Mouse (Mus musculus) heart, embryonic 15.5 days (tissue): ENCODE data around the gene E130309D02Rik. TPM values are rescaled to one million over a fixed set of nuclear protein-coding genes. Genes with fewer than 3 reads are reported as not detected.

Source experiments
- ATAC-seq: fragments of 200-750 bp; cut with Nextera tagmentation; replicated peaks from 2 replicates; pipeline ENCODE4 v1.8.0; 2017; ENCODE audit warnings: low read depth, moderate TSS enrichment; ENCODE audit not compliant: insufficient number of reproducible peaks, insufficient read depth, low FRiP score
- H3K27ac ChIP-seq: fragments of 300-500 bp; sonication (generic); 2 replicates; pipeline ENCODE4 v1.5.1; 2015; ENCODE audit warnings: mild to moderate bottlenecking, inconsistent platforms
- H3K27me3 ChIP-seq: fragments of 300-500 bp; sonication (generic); 2 replicates; pipeline ENCODE4 v1.6.1; 2015; ENCODE audit warnings: inconsistent platforms
- H3K36me3 ChIP-seq: fragments of 300-500 bp; sonication (generic); 2 replicates; pipeline ENCODE4 v1.6.1; 2015; ENCODE audit warnings: mild to moderate bottlenecking, inconsistent platforms
- H3K4me1 ChIP-seq: fragments of 300-500 bp; sonication (generic); replicated peaks from 2 replicates; pipeline ENCODE4 v1.6.1; 2015; ENCODE audit warnings: inconsistent platforms
- H3K4me2 ChIP-seq: fragments of 300-500 bp; sonication (generic); 2 replicates; pipeline ENCODE4 v1.6.1; 2015; ENCODE audit warnings: inconsistent platforms, mild to moderate bottlenecking, moderate library complexity
- H3K4me3 ChIP-seq: fragments of 300-500 bp; sonication (generic); 2 replicates; pipeline ENCODE4 v1.5.1; 2015; ENCODE audit warnings: mild to moderate bottlenecking, inconsistent platforms
- H3K9ac ChIP-seq: fragments of 300-500 bp; sonication (generic); 2 replicates; pipeline ENCODE4 v1.6.1; 2015; ENCODE audit warnings: mild to moderate bottlenecking, inconsistent platforms
- H3K9me3 ChIP-seq: fragments of 300-500 bp; sonication (generic); replicated peaks from 2 replicates; pipeline ENCODE4 v1.6.1; 2016; ENCODE audit warnings: inconsistent platforms
- WGBS: fragments of 180-500 bp; shearing (Covaris S2); methylation state at CpG from one replicate; pipeline ENCODE4 v1.1.7; 2015; ENCODE audit warnings: mixed read lengths; 5-methylcytosine and 5-hydroxymethylcytosine counted together
- polyA plus RNA-seq: library from polyadenylated mRNA; unstranded; fragments of >200 nt; fragmentation: Nextera tagmentation; extraction: Ambion mirVana; gene quantifications from 2 replicates; pipeline ENCODE4 v1.2.1, GENCODE M21; 2015

The E130309D02Rik gene
- polyA plus RNA-seq, 1 experiment from 2014 or later, result 18.7 TPM

DNA sequence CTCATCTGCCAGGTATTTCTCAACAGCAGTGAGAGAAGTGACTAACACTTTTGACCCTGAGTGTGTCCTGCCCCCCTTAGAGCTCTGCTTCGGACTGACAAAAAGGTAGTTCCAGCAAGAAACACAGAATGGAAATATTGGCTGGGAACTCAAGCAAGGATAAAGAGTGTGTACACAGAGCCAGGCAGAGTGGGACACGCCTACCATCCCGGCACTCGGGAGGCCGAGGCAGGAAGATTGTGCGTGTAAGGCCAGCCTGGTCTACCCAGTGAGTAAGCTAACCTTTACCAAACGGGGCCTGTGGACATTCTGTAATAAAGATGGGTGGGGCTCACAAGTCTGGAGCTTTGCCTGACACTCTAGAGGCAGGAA, 19.9 kb upstream of the E130309D02Rik start:
- ATAC-seq, result no peak
- 75% methylated on average over 7 of the region's 7 CpGs for WGBS
- Histone ChIP-seq H3K4me1 (peaks cover 2% of the 10 kb centered on the region), H3K36me3 (no peaks in the 10 kb centered on the region), H3K9ac (no peak overlapping the region), H3K9me3 (no peaks in the 10 kb centered on the region), H3K4me3 (no peak overlapping the region), H3K27ac (no peak overlapping the region), H3K4me2 (no peak overlapping the region), H3K27me3 (peaks cover 6% of the 10 kb centered on the region)

DNA sequence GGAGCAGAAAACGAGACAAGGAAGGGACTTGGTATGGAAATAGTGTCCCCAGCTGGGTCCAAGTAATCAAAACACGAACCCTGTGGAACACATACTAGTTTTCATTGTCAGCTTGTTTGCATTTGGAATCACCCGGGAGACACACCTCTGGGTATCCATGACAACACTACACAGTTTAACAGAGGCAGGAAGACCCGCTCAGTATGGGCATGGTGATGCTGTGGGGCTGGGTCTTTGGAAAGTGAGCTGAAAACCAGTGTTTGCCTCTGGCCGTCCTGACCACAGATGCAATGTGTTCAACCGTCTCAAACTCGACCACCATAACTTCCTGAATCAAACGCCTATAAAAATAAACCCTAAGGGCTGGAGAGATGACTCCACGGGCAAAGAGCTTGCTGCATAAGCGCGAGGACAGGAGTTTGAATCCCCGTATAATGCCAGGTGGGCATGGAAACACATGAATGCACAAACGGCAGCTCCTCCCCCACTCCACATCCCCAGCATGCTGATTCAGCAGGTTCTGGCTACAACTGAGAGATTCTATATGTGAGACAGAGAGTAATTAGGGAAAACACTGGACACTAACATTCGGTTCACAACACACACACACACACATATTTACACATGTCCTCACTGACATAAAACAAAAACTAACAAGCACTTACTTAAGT, 19.4 kb upstream of the E130309D02Rik start:
- H3K9me3 ChIP-seq, result no peaks in the 10 kb centered on the region
- H3K27me3 ChIP-seq, result peaks cover 6% of the 10 kb centered on the region
- no peak overlapping the region for H3K27ac ChIP-seq
- no peak overlapping the region for H3K4me3 ChIP-seq
- WGBS, result 61% methylated on average over 14 of the region's 14 CpGs
- peaks cover 8% of the 10 kb centered on the region for H3K4me1 ChIP-seq
- no peaks in the 10 kb centered on the region for H3K36me3 ChIP-seq
- no peak for ATAC-seq
- H3K9ac ChIP-seq, result no peak overlapping the region
- peak overlapping the region; percentile 32; the same call in 1 of the 2 replicates for H3K4me2 ChIP-seq

DNA sequence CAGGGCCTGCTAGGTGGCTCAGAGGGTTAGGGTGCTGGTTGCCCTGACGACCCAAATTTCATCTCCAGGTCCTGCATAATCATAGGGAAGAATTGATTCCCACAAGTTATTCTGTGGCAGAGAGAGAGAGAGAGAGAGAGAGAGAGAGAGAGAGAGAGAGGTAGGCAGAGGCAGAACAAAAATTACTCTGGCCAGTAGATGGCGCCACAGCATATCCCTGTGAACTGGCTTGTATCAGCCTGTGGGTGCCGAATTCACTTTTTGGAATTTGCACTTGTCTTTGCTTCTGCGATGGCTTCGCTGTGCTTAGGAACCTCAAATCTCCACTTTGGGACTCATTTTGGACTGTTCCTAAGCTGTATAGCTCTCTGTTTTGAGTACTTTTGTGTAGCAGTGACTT, 18.7 kb upstream of the E130309D02Rik start:
- no peak for ATAC-seq
- 8% methylated on average over 5 of the region's 5 CpGs for WGBS
- Histone ChIP-seq H3K4me2 (peak overlapping the region; percentile 32; the same call in 1 of the 2 replicates), H3K9me3 (no peaks in the 10 kb centered on the region), H3K36me3 (no peaks in the 10 kb centered on the region), H3K4me3 (0 out of 2 replicates have a peak overlapping the region, but pooled peaks have one; percentile 8), H3K4me1 (peaks cover 8% of the 10 kb centered on the region), H3K27ac (no peak overlapping the region), H3K9ac (no peak overlapping the region), H3K27me3 (peaks cover 6% of the 10 kb centered on the region)

DNA sequence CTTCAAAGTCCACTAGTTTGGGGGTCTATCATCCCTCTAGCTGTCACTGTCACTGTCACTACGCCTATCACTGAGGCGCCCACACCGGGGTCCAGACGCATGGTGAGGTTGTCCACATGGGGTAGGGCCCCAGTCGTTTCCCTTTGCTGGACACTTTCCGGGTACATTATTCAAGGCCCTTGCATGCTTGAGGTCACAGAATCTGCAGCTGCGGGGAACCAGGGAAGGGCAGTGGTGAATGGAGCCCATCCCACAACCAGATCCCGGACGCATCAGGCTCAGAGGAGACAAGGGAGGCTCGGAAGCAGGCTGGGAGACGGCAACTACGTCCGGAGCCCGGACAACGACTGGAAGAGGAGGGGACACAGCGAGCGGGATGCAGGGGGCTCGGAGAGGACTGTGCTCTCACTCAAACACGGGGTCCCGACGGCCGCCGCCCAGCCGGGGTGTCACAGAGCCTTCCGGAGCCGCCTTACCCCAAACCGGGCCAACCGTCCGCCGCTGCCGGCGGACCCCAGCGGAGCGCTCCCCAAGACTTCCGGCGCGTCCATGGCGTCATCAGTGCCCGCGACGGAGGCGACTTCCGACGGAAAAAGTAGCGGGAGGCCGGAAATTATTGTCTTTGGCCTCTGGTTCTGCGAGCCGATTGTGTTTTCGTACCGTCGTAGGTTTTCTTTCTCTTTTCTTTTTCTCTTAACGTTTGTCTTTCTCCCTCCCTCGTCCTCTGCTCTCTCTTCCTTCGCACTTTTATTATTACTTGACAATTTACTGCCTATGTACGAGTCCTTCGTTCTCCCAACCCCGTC, 13.7 kb upstream of the E130309D02Rik start, which contains the start of gene Zdhhc4:
Gene Zdhhc4, minus strand, starts transcription at position 567 of the 806 bp plus-strand sequence.
- H3K9ac ChIP-seq, result peak within 1 kb of the TSS; percentile 78
- H3K4me1 ChIP-seq, result peaks cover 21% of the 10 kb centered on the region
- H3K4me2 ChIP-seq, result peak within 1 kb of the TSS; percentile 85
- peaks cover 24% of the 10 kb centered on the region for H3K36me3 ChIP-seq
- no peaks in the 10 kb centered on the region for H3K27me3 ChIP-seq
- WGBS, result under 1% methylated on average over 57 of the region's 57 CpGs
- peak within 1 kb of the TSS; percentile 67 for H3K27ac ChIP-seq
- peak; percentile 68; the same call in 1 of the 2 replicates for ATAC-seq
- H3K9me3 ChIP-seq, result no peaks in the 10 kb centered on the region
- peak within 1 kb of the TSS; percentile 85 for H3K4me3 ChIP-seq

DNA sequence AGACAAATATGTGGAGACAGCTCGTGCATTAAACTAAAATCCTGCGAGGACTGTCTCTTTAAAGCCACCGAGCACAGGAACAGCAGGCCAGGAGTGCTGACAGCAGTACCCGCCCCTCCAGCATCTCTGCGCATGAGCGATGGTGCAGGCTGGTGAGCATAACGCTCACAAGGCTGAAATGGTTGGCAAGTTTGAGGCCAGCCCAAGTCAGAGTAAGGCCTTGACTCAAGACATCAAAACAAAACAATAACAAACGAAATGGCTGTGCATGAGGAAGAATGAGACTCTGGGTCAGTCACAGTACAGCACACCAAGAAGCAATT, 2.1 kb upstream of the E130309D02Rik start:
- Histone ChIP-seq H3K4me3 (no peak overlapping the region), H3K27me3 (no peaks in the 10 kb centered on the region), H3K27ac (no peak overlapping the region), H3K4me2 (no peak overlapping the region), H3K9me3 (no peaks in the 10 kb centered on the region), H3K36me3 (peaks cover 37% of the 10 kb centered on the region), H3K4me1 (peaks cover 18% of the 10 kb centered on the region), H3K9ac (no peak overlapping the region)
- ATAC-seq, result no peak
- 76% methylated on average over 8 of the region's 8 CpGs for WGBS

DNA sequence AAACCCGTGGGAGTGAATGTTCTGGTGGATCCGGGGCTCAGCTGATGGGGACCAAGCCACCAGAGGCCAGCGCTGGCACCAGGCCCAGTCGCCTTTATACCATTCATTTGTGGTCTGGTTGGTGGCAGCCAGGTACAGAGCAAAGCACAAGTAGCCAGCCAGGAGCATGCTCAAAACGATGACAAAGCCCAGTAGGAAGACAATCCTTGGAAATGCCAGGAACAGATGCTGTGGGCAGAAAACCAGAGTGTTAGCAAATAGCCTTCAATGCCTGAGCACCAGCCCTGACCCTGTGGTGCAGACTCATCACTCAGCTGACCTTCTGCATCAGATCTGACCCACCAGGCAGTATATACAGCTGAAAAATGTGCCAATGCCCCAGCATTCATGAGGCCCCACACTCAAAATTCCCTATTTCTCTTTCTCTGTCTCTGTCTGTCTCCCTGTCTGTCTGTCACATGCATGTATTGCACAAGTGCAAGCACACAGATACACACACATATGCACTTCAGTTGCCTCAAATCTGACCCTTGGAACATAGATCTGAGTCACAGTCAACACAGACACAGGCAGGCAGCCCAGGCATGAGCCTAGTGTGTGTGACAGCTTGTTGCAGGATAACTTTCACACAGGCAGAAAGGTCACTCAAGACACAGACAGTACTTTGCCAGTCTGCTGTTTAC, 1.6 kb upstream of the E130309D02Rik start:
- Histone ChIP-seq H3K4me3 (no peak overlapping the region), H3K27me3 (no peaks in the 10 kb centered on the region), H3K4me1 (peaks cover 18% of the 10 kb centered on the region), H3K4me2 (no peak overlapping the region), H3K27ac (no peak overlapping the region), H3K9me3 (no peaks in the 10 kb centered on the region), H3K9ac (no peak overlapping the region), H3K36me3 (peaks cover 32% of the 10 kb centered on the region)
- no peak for ATAC-seq
- 86% methylated on average over 5 of the region's 5 CpGs for WGBS

DNA sequence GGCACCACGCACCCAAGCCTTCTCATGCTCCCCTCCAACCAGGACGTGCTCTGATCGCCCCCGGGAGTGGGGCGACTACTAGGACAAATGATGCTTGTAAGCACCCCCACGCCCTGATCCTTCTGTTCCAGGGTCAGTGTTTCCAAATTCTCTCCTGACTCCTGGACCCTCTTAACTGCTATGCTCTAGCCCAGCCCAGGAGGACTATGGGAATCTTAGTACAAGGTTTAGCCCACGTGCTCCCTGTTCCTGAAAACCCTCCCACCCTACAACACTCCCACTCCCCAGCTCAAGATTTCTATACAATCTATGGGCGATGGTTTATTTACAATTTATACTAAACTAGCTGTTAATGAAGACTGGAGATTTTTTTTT, 341 bp upstream of the E130309D02Rik start:
- Histone ChIP-seq H3K27me3 (no peaks in the 10 kb centered on the region), H3K4me2 (peak overlapping the region; percentile 92)
- ATAC-seq, result no peak

DNA sequence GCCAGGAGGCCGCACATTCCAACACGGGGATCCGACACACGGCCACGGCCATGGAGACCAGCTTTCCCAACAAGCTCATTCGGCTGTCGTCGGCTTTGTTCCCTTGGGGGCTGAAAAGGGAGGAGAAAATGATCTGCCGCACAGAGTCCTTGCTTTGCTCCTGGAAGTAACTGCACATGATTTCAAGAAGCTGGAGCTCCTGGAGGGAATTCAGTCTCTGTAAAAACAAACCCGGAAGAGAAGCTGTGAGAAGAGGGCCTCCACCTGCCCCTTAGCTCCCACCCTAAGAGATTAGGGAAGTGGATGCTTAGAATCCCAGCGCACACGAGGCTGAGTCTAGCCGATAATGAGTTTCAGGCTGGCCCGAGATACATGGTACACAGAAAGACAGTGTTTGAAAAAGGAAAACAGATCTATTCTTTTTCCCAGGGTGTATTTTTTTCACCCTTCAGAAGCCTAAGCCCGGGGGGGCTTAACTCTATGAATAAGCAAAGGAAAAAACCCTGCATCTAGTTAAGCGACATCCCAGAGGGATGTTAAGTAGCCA, 904 bp downstream of the E130309D02Rik start:
- H3K27ac ChIP-seq, result peak overlapping the region; percentile 92
- 3% methylated on average over 16 of the region's 16 CpGs for WGBS
- no peaks in the 10 kb centered on the region for H3K9me3 ChIP-seq
- H3K4me1 ChIP-seq, result peaks cover 19% of the 10 kb centered on the region
- no peaks in the 10 kb centered on the region for H3K27me3 ChIP-seq
- peaks cover 34% of the 10 kb centered on the region for H3K36me3 ChIP-seq
- H3K4me2 ChIP-seq, result peak overlapping the region; percentile 92
- H3K9ac ChIP-seq, result peak overlapping the region; percentile 92
- no peak for ATAC-seq
- H3K4me3 ChIP-seq, result peak overlapping the region; percentile 93

More for the DNA sequence above, 341 bp upstream of the E130309D02Rik start:
- Histone ChIP-seq H3K36me3 (peaks cover 34% of the 10 kb centered on the region), H3K4me1 (peaks cover 18% of the 10 kb centered on the region), H3K27ac (no peak overlapping the region), H3K9ac (no peak overlapping the region), H3K4me3 (peak overlapping the region; percentile 93), H3K9me3 (no peaks in the 10 kb centered on the region)
- 14% methylated on average over 8 of the region's 8 CpGs for WGBS

DNA sequence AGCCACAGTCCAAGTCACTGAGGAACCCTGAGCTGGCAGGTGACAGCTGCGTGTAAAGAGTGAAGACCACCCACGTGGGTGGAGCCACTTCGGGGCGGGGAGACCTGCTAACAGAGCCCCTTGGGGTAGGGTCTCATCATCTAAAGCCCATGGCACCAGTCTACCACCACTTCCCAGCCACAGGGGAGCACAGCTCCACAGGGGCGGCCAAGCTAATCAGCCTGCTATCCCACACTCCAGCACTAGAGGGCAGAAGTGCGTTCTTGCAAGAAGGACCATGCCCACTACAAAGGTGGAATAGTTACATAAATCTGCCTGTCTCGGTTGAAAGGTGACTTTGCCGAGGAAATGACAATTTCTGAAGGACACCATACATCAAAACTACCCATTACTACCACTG, 3.3 kb downstream of the E130309D02Rik start:
- H3K27ac ChIP-seq, result no peak overlapping the region
- no peak for ATAC-seq
- H3K4me1 ChIP-seq, result peaks cover 22% of the 10 kb centered on the region
- no peak overlapping the region for H3K4me2 ChIP-seq
- 64% methylated on average over 8 of the region's 8 CpGs for WGBS
- H3K27me3 ChIP-seq, result no peaks in the 10 kb centered on the region
- no peak overlapping the region for H3K4me3 ChIP-seq
- peaks cover 48% of the 10 kb centered on the region for H3K36me3 ChIP-seq
- no peak overlapping the region for H3K9ac ChIP-seq
- no peaks in the 10 kb centered on the region for H3K9me3 ChIP-seq

DNA sequence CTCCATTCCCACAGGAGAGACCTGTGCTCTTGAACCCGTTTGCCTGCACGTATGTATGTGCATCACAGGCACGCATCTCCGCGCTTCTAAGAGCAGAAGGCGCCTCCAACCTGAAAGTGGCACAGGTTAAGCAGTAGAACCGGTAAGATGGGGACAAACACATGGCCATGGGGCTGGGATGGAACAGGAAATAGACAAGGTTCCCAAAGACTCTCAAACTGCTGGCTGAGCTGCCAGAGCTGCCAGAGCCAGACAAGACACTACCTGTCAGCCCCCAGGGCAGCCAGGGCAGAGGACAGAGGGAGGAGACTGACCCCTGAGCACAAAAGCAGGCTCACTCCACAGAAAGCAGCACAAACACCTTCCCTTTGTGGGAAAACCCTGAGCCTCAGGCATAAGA, 5.2 kb downstream of the E130309D02Rik start:
- Histone ChIP-seq H3K36me3 (peaks cover 66% of the 10 kb centered on the region), H3K27me3 (no peaks in the 10 kb centered on the region), H3K27ac (no peak overlapping the region), H3K4me3 (no peak overlapping the region), H3K4me1 (peaks cover 20% of the 10 kb centered on the region), H3K9me3 (no peaks in the 10 kb centered on the region), H3K4me2 (no peak overlapping the region), H3K9ac (no peak overlapping the region)
- 94% methylated on average over 7 of the region's 7 CpGs for WGBS
- ATAC-seq, result no peak

DNA sequence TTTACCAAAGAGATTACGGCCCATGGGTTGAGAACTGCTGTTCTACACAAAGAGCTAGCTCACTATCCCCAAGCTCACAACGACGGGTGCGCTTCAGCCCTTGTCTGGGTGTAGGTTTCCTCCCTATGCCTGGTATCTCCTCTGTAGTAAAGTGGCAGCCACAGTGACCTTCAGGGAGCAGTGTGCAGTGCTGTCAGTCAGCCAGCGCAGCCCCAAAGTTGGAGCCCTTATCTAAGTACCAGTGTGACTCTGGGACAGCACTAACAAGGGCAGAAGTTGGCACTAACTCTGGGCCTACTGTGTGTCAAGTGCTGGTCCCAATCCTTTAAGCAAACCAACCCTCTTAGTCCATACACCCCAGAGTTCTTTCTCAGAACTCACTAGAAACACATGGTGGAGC, 6.3 kb downstream of the E130309D02Rik start:
- Histone ChIP-seq H3K4me1 (peaks cover 13% of the 10 kb centered on the region), H3K4me3 (no peak overlapping the region), H3K9me3 (no peaks in the 10 kb centered on the region), H3K9ac (no peak overlapping the region), H3K27me3 (no peaks in the 10 kb centered on the region), H3K4me2 (no peak overlapping the region), H3K27ac (peak overlapping the region; percentile 54), H3K36me3 (peaks cover 70% of the 10 kb centered on the region)
- WGBS, result 61% methylated on average over 5 of the region's 5 CpGs
- ATAC-seq, result peak; percentile 48; the same call in 1 of the 2 replicates
